Mouse (Mus musculus): Measurements from ENCODE around the gene Efhb.

GRCm38 (mm10) chr17:53456742-53457141, 6.4 kb downstream of the Efhb start:
- TF ChIP-seq TAL1 (IDR thresholded peaks at IDR 0.05; ENCODE audit: low read length) = no peak
- no peak for TF ChIP-seq GATA1 (IDR thresholded peaks at IDR 0.05; ENCODE audit: low read length)
